Mouse (Mus musculus) limb, embryonic 12.5 days (tissue): ENCODE results near the gene Abcc9. TPM values are rescaled to one million over a fixed set of nuclear protein-coding genes. Genes with fewer than 3 reads are reported as not detected.

Experiments
- ATAC-seq: fragments of 200-750 bp; cut with Nextera tagmentation; 2 replicates; pipeline ENCODE4 v1.8.0; 2017; ENCODE audit warnings: low read depth, moderate TSS enrichment; ENCODE audit not compliant: insufficient number of reproducible peaks, insufficient read depth, low FRiP score, low TSS enrichment
- H3K27ac ChIP-seq: fragments of 300-500 bp; sonication (generic); 2 replicates; pipeline ENCODE4 v1.5.1; 2016; ENCODE audit warnings: mild to moderate bottlenecking, moderate library complexity
- H3K27me3 ChIP-seq: fragments of 300-500 bp; sonication (generic); 2 replicates; pipeline ENCODE4 v1.6.1; 2016; ENCODE audit warnings: mild to moderate bottlenecking, moderate library complexity
- H3K36me3 ChIP-seq: fragments of 300-500 bp; sonication (generic); 2 replicates; pipeline ENCODE4 v1.6.1; 2016; ENCODE audit warnings: mild to moderate bottlenecking, moderate library complexity
- H3K4me1 ChIP-seq: fragments of 300-500 bp; sonication (generic); replicated peaks from 2 replicates; pipeline ENCODE4 v1.6.1; 2016
- H3K4me2 ChIP-seq: fragments of 300-500 bp; sonication (generic); 2 replicates; pipeline ENCODE4 v1.6.1; 2016; ENCODE audit warnings: mild to moderate bottlenecking, moderate library complexity
- H3K4me3 ChIP-seq: fragments of 300-500 bp; sonication (generic); replicated peaks from 2 replicates; pipeline ENCODE4 v1.5.1; 2016; ENCODE audit warnings: mild to moderate bottlenecking
- H3K9ac ChIP-seq: fragments of 300-500 bp; sonication (generic); replicated peaks from 2 replicates; pipeline ENCODE4 v1.6.1; 2016; ENCODE audit warnings: mild to moderate bottlenecking, moderate library complexity
- H3K9me3 ChIP-seq: fragments of 300-500 bp; sonication (generic); 2 replicates; pipeline ENCODE4 v1.6.1; 2016; ENCODE audit warnings: mild to moderate bottlenecking, moderate library complexity
- WGBS: fragments of 180-500 bp; shearing (Covaris S2); methylation state at CpG from one replicate; pipeline ENCODE4 v1.1.7; 2016; 5-methylcytosine and 5-hydroxymethylcytosine counted together
- polyA plus RNA-seq: library from polyadenylated mRNA; unstranded; fragments of >200 nt; fragmentation: Nextera tagmentation; extraction: Ambion mirVana; gene quantifications from 2 replicates; pipeline ENCODE4 v1.2.1, GENCODE M21; 2016

Abcc9 gene
- polyA plus RNA-seq, 1 experiment from 2014 or later, result 0.53 TPM

DNA sequence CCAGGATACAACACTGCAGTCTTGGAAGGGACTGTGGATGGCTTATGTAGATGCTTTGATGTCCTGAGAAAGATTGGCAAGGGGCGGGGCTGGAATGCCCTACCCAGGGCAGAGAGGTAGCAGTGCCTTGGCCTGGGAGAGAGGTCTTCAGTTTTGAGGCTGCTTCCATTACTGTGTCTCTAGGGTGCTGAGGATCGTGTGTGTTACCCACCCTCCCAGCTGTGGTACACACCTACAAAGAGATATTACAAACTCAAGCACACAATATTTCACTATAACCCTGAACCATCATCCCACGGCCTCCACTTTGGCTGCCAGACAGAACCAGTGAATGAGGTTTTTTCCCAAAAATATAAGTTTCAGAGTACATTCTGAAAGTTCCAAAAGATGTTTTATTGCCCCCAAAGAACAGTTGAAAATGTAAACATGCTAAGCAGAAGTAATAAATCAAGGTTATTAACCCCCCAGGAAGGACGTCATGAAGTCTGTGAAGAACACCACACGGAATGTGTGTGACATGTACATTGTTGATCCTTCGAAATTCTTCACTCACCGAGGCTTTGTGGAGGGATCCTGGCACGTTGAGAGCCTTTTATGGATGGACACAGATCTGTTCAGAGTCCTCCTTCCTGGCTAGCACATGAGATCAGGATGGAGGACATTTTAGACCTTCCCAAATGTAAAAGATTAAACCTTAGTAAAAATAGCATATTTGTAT lies 159.9 kb downstream of the Abcc9 start:
- WGBS, result 69% methylated on average over 8 of the region's 8 CpGs
- no peak overlapping the region for H3K4me3 ChIP-seq
- H3K4me2 ChIP-seq, result no peak overlapping the region
- no peaks in the 10 kb centered on the region for H3K36me3 ChIP-seq
- H3K27me3 ChIP-seq, result no peaks in the 10 kb centered on the region
- H3K9ac ChIP-seq, result no peak overlapping the region
- H3K9me3 ChIP-seq, result no peaks in the 10 kb centered on the region
- no peak overlapping the region for H3K27ac ChIP-seq
- ATAC-seq, result no peak
- no peaks in the 10 kb centered on the region for H3K4me1 ChIP-seq

DNA sequence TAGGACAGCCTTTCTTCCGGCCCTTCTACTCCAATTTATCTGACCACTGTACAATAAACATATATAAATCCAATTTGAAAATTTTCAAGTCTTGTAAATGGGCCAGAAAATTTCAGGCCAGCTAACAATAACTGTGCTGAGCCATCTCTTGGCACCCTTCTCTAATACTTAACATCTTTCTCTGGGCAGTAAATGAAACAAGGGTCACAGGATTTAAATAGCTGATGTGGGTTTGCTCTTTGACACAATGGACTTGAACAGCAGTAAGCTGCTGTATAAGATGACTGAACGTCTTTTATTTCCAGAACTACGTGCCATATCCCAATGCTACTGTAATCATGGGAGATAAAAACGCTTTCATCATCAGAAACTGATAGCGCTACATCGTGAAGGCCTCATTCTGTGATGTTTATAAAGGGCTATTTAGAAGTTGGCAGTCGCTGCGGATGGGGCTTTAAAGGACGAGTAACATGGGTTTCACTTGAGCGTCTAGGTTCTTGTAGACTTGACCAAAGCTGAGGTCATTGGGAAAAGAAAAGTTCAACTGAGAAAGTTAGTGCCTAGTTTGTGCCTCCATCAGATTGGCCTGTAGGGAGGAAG lies 161.5 kb downstream of the Abcc9 start:
- 86% methylated on average over 10 of the region's 10 CpGs for WGBS
- Histone ChIP-seq H3K4me1 (no peaks in the 10 kb centered on the region), H3K36me3 (no peaks in the 10 kb centered on the region), H3K27ac (no peak overlapping the region), H3K9me3 (no peaks in the 10 kb centered on the region), H3K4me2 (no peak overlapping the region), H3K4me3 (no peak overlapping the region), H3K27me3 (no peaks in the 10 kb centered on the region), H3K9ac (no peak overlapping the region)
- ATAC-seq, result no peak

DNA sequence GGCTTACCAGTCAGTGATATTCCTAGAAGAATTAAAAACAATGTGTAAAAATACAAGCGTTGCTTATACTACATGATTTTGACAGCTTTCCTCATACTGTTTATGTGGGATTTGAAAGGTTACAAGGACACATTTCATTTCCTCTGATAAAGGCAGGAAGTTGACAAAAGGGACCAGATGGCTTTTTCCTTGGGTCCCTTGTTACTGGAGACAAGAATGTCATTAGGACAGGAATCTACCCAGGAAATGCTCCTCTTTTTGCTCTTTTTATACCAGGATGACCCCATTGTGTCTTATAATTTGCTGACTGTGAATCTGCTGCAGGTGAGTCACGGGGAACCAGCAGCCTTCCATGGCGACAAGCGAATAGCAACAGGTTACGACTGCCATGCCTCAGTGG lies 162.0 kb downstream of the Abcc9 start:
- no peak overlapping the region for H3K4me2 ChIP-seq
- ATAC-seq, result no peak
- H3K4me1 ChIP-seq, result no peaks in the 10 kb centered on the region
- WGBS, result 78% methylated on average over 5 of the region's 5 CpGs
- no peaks in the 10 kb centered on the region for H3K27me3 ChIP-seq
- no peak overlapping the region for H3K27ac ChIP-seq
- no peaks in the 10 kb centered on the region for H3K36me3 ChIP-seq
- H3K9me3 ChIP-seq, result no peaks in the 10 kb centered on the region
- H3K9ac ChIP-seq, result no peak overlapping the region
- no peak overlapping the region for H3K4me3 ChIP-seq

DNA sequence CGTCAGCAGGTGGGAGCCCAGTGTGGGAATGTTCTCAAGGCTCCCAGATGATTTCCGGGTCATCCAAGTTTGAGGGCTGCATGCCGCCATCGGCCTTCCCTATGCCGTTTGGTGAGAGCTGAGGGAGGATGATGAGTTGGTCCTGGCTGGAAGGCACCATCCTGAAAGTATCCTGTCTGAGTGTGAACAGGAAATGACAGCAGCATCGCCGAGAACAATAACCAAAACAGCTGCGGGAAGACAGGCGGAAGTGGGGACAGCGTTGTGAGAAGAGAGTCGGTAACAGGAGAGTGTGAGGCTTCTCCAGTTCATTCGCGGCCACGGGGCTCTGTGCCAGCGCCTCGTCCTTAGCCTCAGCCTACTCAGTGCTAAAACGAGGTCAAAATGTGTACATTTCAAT lies 163.6 kb downstream of the Abcc9 start:
- Histone ChIP-seq H3K4me3 (no peak overlapping the region), H3K4me1 (no peaks in the 10 kb centered on the region), H3K9me3 (no peaks in the 10 kb centered on the region), H3K27me3 (no peaks in the 10 kb centered on the region), H3K27ac (no peak overlapping the region), H3K4me2 (no peak overlapping the region), H3K36me3 (no peaks in the 10 kb centered on the region), H3K9ac (no peak overlapping the region)
- 88% methylated on average over 17 of the region's 17 CpGs for WGBS
- ATAC-seq, result no peak

Other genes with a start within 250 kb of the Abcc9 start
- not detected in 2 replicates for gene Gys2, start 229.2 kb downstream of the Abcc9 start, polyA plus RNA-seq
- gene Ldhb, start 194.4 kb downstream of the Abcc9 start, polyA plus RNA-seq, result 480 and 486 TPM in 2 replicates
- gene Kcnj8, start 130.7 kb downstream of the Abcc9 start, polyA plus RNA-seq, result 0.44 and 0.59 TPM in 2 replicates
- gene Cmas, start 54.4 kb upstream of the Abcc9 start, polyA plus RNA-seq, result 81.9 and 86.3 TPM in 2 replicates
- not detected in 2 replicates for gene Sult6b2, start 102.2 kb upstream of the Abcc9 start, polyA plus RNA-seq